Mouse (Mus musculus): ENCODE measurements at regions not wholly inside any gene's neighbourhood (a gene's known extent, or its start where the extent isn't known, plus 50 kb on each side); places are given as distances from the start of the nearest gene placed in this dataset.

- TF ChIP-seq CTCF (conservative IDR thresholded peaks at IDR 0.05; ENCODE audit: low read length) (no peak), NANOG (IDR thresholded peaks at IDR 0.05; ENCODE audit: borderline replicate concordance, low read length) (no peak), POU5F1 (IDR thresholded peaks at IDR 0.05; ENCODE audit: borderline replicate concordance, low read length) (no peak)
Observed at GRCm38 (mm10) chr1:98720595-98720994, 299.7 kb downstream of the Slco6d1 start.

All from E14TG2a.4 (cell line).